Mouse (Mus musculus) testis, adult 2 months (tissue): ENCODE data around the gene Atxn7. TPM values are rescaled to one million over a fixed set of nuclear protein-coding genes. Genes with fewer than 3 reads are reported as not detected.

Experiments
- H3K27ac ChIP-seq: fragments of 200-500 bp; 2 replicates; pipeline ENCODE4 v1.5.1; 2012; ENCODE audit warnings: low read depth, low read length; ENCODE audit not compliant: control insufficient read depth, insufficient read depth
- H3K27me3 ChIP-seq: fragments of 200-500 bp; 2 replicates; pipeline ENCODE4 v1.6.1; 2012; ENCODE audit warnings: mild to moderate bottlenecking, low read length, moderate library complexity; ENCODE audit not compliant: control insufficient read depth, insufficient read depth
- H3K36me3 ChIP-seq: fragments of 200-500 bp; 2 replicates; pipeline ENCODE4 v1.6.1; 2012; ENCODE audit warnings: mild to moderate bottlenecking, low read length; ENCODE audit not compliant: control insufficient read depth, insufficient read depth
- H3K4me1 ChIP-seq: fragments of 200-500 bp; 2 replicates; pipeline ENCODE4 v1.6.1; 2012; ENCODE audit warnings: low read length; ENCODE audit not compliant: control insufficient read depth, insufficient read depth
- H3K4me3 ChIP-seq: fragments of 200-500 bp; 2 replicates; pipeline ENCODE4 v1.5.1; 2012; ENCODE audit warnings: low read depth, mild to moderate bottlenecking, low read length, moderate library complexity, mixed read lengths; ENCODE audit not compliant: control insufficient read depth
- CTCF ChIP-seq: fragments of 200-500 bp; IDR thresholded peaks from 2 replicates; pipeline ENCODE4 v1.5.1; 2012; ENCODE audit warnings: low read depth, mild to moderate bottlenecking, inconsistent platforms, low read length, moderate library complexity; ENCODE audit not compliant: control insufficient read depth, insufficient read depth, insufficient replicate concordance
- POLR2A ChIP-seq: fragments of 200-500 bp; IDR thresholded peaks from 2 replicates; pipeline ENCODE4 v1.6.1; 2012; ENCODE audit warnings: low read depth, mild to moderate bottlenecking, inconsistent platforms, low read length, moderate library complexity; ENCODE audit not compliant: control insufficient read depth
- polyA plus RNA-seq: library from polyadenylated mRNA; depleted of rRNA; stranded (reverse); fragments of >200 nt; gene quantifications from 2 replicates; pipeline ENCODE4 v1.2.3, GENCODE M21; 2012

Atxn7 gene
- polyA plus RNA-seq, 1 experiment: 18.8 TPM

DNA sequence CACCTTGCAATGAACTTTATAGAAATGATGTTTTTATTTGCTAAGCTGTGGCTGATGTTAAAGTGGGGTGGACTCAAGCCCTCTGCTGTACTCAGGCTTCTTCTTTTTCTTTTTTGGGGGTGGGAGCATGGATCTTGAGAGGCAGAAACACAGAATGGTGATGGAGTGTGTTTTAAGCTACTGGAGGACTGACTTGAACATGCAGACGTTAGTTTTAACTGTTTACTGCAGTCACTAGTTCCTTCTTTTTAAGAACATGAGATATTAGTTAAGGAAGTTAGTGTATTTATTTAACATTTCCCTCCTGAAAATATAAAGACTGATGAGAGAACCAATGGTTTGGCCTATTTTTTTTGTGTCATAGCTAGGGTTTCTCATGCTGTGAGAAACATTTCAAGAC is 2.3 kb downstream of the Atxn7 start:
- Histone ChIP-seq H3K4me1 (peaks cover 7% of the 10 kb centered on the region), H3K4me3 (no peak overlapping the region), H3K27me3 (no peaks in the 10 kb centered on the region), H3K36me3 (no peaks in the 10 kb centered on the region), H3K27ac (no peak overlapping the region)
- TF ChIP-seq CTCF: no peak
- TF ChIP-seq POLR2A: no peak

GRCm38 (mm10) chr14:13967607-13968006 is 6.4 kb downstream of the Atxn7 start:
- Histone ChIP-seq H3K27me3 (no peaks in the 10 kb centered on the region), H3K27ac (no peak overlapping the region), H3K4me1 (no peaks in the 10 kb centered on the region), H3K36me3 (no peaks in the 10 kb centered on the region), H3K4me3 (no peak overlapping the region)
- no peak for TF ChIP-seq POLR2A
- no peak for TF ChIP-seq CTCF

- TF ChIP-seq POLR2A (no peak), CTCF (no peak)
- no peak overlapping the region for H3K4me3 ChIP-seq
These were observed 7.2 kb downstream of the Atxn7 start for GRCm38 (mm10) chr14:13968476-13968875.

DNA sequence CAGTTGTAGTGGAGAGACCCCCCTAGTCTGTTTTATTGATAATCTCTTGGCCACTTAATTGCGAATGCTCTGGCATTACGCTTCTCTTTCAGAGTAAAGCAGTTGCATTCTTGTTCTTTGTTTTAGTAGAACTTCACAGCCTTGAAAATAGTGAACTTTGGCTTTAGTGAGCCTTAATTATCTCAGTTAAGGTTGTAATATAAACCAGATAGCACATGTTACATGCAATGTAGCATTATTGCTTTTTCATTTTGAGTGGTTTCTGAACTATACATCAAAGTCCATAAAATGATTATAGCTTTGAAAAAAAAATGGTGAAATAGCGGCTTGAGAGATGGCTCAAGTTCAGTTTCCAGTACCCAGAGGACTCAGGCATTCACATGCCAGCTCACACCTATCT is 9.3 kb downstream of the Atxn7 start:
- no peak overlapping the region for H3K27ac ChIP-seq
- H3K4me3 ChIP-seq: no peak overlapping the region
- H3K27me3 ChIP-seq: no peaks in the 10 kb centered on the region
- no peaks in the 10 kb centered on the region for H3K36me3 ChIP-seq
- TF ChIP-seq CTCF: no peak
- H3K4me1 ChIP-seq: no peaks in the 10 kb centered on the region

More at GRCm38 (mm10) chr14:13968476-13968875, 7.2 kb downstream of the Atxn7 start:
- no peaks in the 10 kb centered on the region for H3K36me3 ChIP-seq
- no peak overlapping the region for H3K27ac ChIP-seq
- H3K27me3 ChIP-seq: no peaks in the 10 kb centered on the region
- no peaks in the 10 kb centered on the region for H3K4me1 ChIP-seq

DNA sequence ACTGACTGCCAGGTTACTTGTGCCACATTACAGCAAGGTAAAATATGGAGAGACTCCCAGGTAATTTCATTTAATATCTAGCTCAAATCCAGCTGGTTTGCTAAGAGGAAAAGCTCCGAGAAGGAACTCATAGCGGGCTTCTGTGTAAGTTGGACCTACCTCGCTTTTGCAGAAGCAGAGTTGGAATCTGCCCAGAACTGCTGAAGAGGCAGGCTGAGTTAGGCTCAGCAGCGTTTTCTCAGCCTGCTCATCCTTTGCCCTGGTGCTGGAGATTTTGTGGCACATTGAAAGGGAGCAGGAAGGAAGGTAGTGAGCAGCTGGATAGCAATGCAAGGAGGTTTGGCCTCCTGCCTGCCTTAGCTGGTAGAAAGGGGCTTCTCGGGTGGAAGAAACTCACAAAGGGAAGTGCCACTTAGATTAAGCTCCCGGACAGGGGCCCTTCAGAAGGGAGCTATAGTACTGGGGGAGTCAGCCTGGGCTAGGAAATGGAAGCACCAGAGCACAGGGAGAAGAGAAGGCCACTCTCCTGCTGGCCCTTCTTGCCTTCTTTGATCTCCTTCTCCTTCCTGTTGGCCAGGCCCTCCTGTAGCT is 10.5 kb downstream of the Atxn7 start:
- H3K27me3 ChIP-seq: no peaks in the 10 kb centered on the region
- H3K36me3 ChIP-seq: no peaks in the 10 kb centered on the region
- TF ChIP-seq POLR2A: no peak
- TF ChIP-seq CTCF: no peak
- no peak overlapping the region for H3K27ac ChIP-seq
- H3K4me3 ChIP-seq: no peak overlapping the region
- H3K4me1 ChIP-seq: no peaks in the 10 kb centered on the region

DNA sequence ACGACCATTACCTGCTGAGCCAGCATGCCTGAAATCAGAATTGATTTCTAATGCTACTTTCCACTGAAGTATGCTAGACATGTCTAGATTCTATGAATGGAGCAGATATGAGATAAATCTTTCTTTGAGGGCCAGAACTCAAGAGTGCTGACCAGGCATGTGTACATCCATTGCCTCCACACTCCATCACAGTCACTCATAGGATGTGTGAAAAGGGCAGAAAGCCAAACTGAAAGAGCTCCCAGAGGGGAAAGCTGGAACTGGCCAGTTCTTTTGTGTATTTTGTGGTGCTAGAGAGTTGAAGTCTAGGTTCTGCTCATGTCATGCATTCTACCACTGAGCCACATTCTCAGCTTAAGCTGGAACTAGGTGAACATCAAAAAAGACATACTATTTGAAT is 16.3 kb downstream of the Atxn7 start:
- no peak for TF ChIP-seq CTCF
- TF ChIP-seq POLR2A: no peak
- H3K27ac ChIP-seq: no peak overlapping the region
- H3K4me1 ChIP-seq: no peaks in the 10 kb centered on the region
- H3K27me3 ChIP-seq: no peaks in the 10 kb centered on the region
- H3K4me3 ChIP-seq: no peak overlapping the region
- H3K36me3 ChIP-seq: no peaks in the 10 kb centered on the region

DNA sequence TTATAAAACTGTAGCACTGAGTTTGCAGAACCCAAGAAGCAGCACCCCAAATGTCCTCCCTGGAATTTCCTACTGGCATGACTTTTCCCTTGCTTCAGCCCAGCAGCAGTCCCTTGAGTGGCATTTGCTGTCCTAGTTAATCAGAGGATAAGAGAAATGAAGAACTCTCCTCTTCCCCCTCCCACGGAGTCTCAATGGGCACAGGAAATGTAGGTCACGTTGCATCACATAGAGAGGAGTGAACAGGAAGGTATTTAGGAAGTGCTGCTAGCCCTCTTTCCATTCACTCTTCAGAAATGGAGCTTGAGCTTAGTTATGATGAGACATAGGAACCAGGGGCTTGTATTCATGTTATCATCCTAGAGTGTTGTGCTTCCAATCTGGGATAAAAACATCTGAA is 20.0 kb downstream of the Atxn7 start:
- H3K27me3 ChIP-seq: no peaks in the 10 kb centered on the region
- TF ChIP-seq CTCF (no peak), POLR2A (no peak)
- H3K27ac ChIP-seq: no peak overlapping the region

GRCm38 (mm10) chr14:13982174-13982573 is 20.9 kb downstream of the Atxn7 start:
- TF ChIP-seq CTCF (no peak), POLR2A (no peak)
- Histone ChIP-seq H3K4me1 (no peaks in the 10 kb centered on the region), H3K27ac (no peak overlapping the region), H3K36me3 (no peaks in the 10 kb centered on the region), H3K27me3 (no peaks in the 10 kb centered on the region), H3K4me3 (no peak overlapping the region)

More for the DNA sequence above, 20.0 kb downstream of the Atxn7 start:
- no peaks in the 10 kb centered on the region for H3K36me3 ChIP-seq
- no peak overlapping the region for H3K4me3 ChIP-seq
- H3K4me1 ChIP-seq: no peaks in the 10 kb centered on the region
